ENCODE assay signal across 17 mouse cellular contexts in the genomic region with DNA sequence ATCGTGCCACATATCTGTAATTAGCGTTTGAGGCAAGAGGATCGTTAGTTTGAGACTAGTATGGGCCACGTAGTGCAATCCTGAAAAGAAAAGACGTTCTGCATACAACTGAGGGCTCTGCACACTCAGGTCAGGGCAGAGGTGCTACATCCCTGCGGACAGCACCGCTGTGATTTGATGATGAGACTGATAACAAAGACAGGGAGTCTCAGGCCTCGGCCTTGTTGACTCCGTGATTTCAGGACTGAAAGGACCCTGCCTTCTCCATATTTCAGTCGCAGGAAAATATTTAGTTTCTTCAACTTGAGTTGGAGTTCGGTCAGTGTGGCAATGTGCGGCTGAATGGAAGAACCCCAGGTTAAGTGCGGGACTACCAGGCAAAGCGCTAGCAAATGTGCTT.
DNase-seq lines count a peak whose midpoint lies in the region; TF ChIP-seq lines count a peak whose summit lies in the region.
"Had no signal": no experiment of that assay in that cellular context is flagged by ENCODE, and none has a peak within 500 bp of the region (broad histone marks: within the 10 kb centered on the region; RNA-seq: fewer than 3 reads in every experiment).

No protein-coding gene starts in this region.

- H3K9me3 ChIP-seq in heart, embryonic 10.5 days = no peaks in the 10 kb centered on the region

- H3K9ac ChIP-seq in heart, adult 2 months (ENCODE audit: low read depth, low read length) = no peak overlapping the region

- DNase-seq in heart, adult 11 months = peak; percentile 85
- DNase-seq in heart, adult 8-10 months (ENCODE audit: low spot score) = no peak
- DNase-seq in heart, embryonic 10.5 days (ENCODE audit: low spot score) = peak; percentile 55
- no peak for DNase-seq in heart, adult 2 months
- DNase-seq: adrenal gland, adult 2 months; adrenal gland, adult 8-10 months; adrenal gland, postnatal 10 days; adrenal gland, postnatal 14 days; adrenal gland, postnatal 25 days; adrenal gland, postnatal 36 days; B cell, adult 2 months; cerebellum, adult 11 months; cerebellum, adult 11-12 months; cerebellum, adult 18-20 months had no signal

- no peak overlapping the region for H3K27ac ChIP-seq in heart, embryonic 10.5 days
- H3K27ac ChIP-seq in heart, adult 2 months = no peak overlapping the region

- H3K27me3 ChIP-seq in heart, embryonic 10.5 days (ENCODE audit: insufficient read depth, poor library complexity, severe bottlenecking) = no peaks in the 10 kb centered on the region
- no peaks in the 10 kb centered on the region for H3K27me3 ChIP-seq in heart, adult 2 months (ENCODE audit: control insufficient read depth, insufficient read depth, low read length)
- H3K27me3 ChIP-seq: CH12.LX, Patski had no signal

- H3K4me3 ChIP-seq in heart, embryonic 10.5 days = no peak overlapping the region
- no peak overlapping the region for H3K4me3 ChIP-seq in heart, adult 2 months

- TF ChIP-seq EP300 in heart, adult 2 months (IDR thresholded peaks at IDR 0.05; ENCODE audit: insufficient read depth, low read depth, low read length) = no peak

- 88% methylated on average over 14 of the region's 14 CpGs for WGBS in heart, embryonic 10.5 days
- 89% methylated on average over 14 of the region's 14 CpGs for WGBS in heart, adult 2 months

- intact Hi-C loops in heart, adult 2 months (cut with DNase I) = no loop called here

- H3K36me3 ChIP-seq in heart, embryonic 10.5 days = no peaks in the 10 kb centered on the region
- no peaks in the 10 kb centered on the region for H3K36me3 ChIP-seq in heart, adult 2 months (ENCODE audit: control insufficient read depth, insufficient read depth, low read length)
- H3K36me3 ChIP-seq: G1E had no signal

- no peaks in the 10 kb centered on the region for H3K79me2 ChIP-seq in heart, adult 2 months (replicated peaks; ENCODE audit: control insufficient read depth, insufficient read depth, low read length)

- no peak for TF ChIP-seq CTCF in heart, adult 2 months (IDR thresholded peaks at IDR 0.05)

- TF ChIP-seq POLR2A in heart, adult 2 months (IDR thresholded peaks at IDR 0.05; ENCODE audit: insufficient read depth, low read depth, low read length) = no peak

- H3K4me1 ChIP-seq in heart, embryonic 10.5 days = peaks cover 3% of the 10 kb centered on the region; the same call in 1 of the 2 replicates
- H3K4me1 ChIP-seq in heart, adult 2 months (ENCODE audit: control insufficient read depth, insufficient read depth, low read length) = no peaks in the 10 kb centered on the region

Comparison
In these comparisons a context has a peak if more than half of its experiments do, and no peak if none do; other contexts are left out.
1. DNase-seq: peak in heart, adult 11 months (single experiment) and heart, embryonic 10.5 days (single experiment); none in heart, adult 8-10 months (single experiment) and heart, adult 2 months (0 of 2).